ENCODE assay signal across 9 mouse cellular contexts in genomic region chr12:77009202-77010030, GRCm38 (mm10). TPM values are rescaled to one million over a fixed set of nuclear protein-coding genes. Genes with fewer than 3 reads are reported as not detected.
DNase-seq lines count a peak whose midpoint lies in the region; ATAC-seq and TF ChIP-seq lines count a peak whose summit lies in the region.
"Had no signal": no experiment of that assay in that cellular context is flagged by ENCODE, and none has a peak within 500 bp of the region (broad histone marks: within the 10 kb centered on the region; RNA-seq: fewer than 3 reads in every experiment).

No protein-coding gene starts in this region.

- no peak overlapping the region for H3K4me3 ChIP-seq in kidney, embryonic 14.5 days (ENCODE audit: low read length)
- no peak overlapping the region for H3K4me3 ChIP-seq in heart, postnatal 0 days (ENCODE audit: low read depth, low read length)
- H3K4me3 ChIP-seq in embryonic facial prominence, embryonic 10.5 days, result no peak overlapping the region
- H3K4me3 ChIP-seq: neural tube, embryonic 12.5 days had no signal

- WGBS in kidney, embryonic 14.5 days, result 64% methylated on average over 20 of the region's 20 CpGs
- 36% methylated on average over 20 of the region's 20 CpGs for WGBS in heart, postnatal 0 days
- 69% methylated on average over 20 of the region's 20 CpGs for WGBS in embryonic facial prominence, embryonic 10.5 days

- H3K36me3 ChIP-seq in kidney, embryonic 14.5 days (ENCODE audit: control insufficient read depth, insufficient read depth, low read length), result no peaks in the 10 kb centered on the region
- no peaks in the 10 kb centered on the region for H3K36me3 ChIP-seq in heart, postnatal 0 days (replicated peaks; ENCODE audit: control insufficient read depth, insufficient read depth, low read length)
- H3K36me3 ChIP-seq in embryonic facial prominence, embryonic 10.5 days (replicated peaks), result no peaks in the 10 kb centered on the region
- H3K36me3 ChIP-seq: neural tube, embryonic 12.5 days had no signal

- H3K27ac ChIP-seq in kidney, embryonic 14.5 days (ENCODE audit: low read depth, low read length), result no peak overlapping the region
- no peak overlapping the region for H3K27ac ChIP-seq in heart, postnatal 0 days (ENCODE audit: low read depth)
- H3K27ac ChIP-seq in embryonic facial prominence, embryonic 10.5 days (replicated peaks), result no peak overlapping the region
- H3K27ac ChIP-seq: neural tube, embryonic 12.5 days had no signal

- no peak overlapping the region for H3K4me2 ChIP-seq in kidney, embryonic 14.5 days (replicated peaks; ENCODE audit: low read depth, low read length)
- H3K4me2 ChIP-seq in heart, postnatal 0 days (ENCODE audit: low read depth, low read length), result 0 out of 2 replicates have a peak overlapping the region, but pooled peaks have one; percentile 9
- H3K4me2 ChIP-seq: neural tube, embryonic 12.5 days had no signal

- peak; percentile 31; the same call in 1 of the 2 replicates for TF ChIP-seq CTCF in heart, postnatal 0 days (IDR thresholded peaks at IDR 0.05; ENCODE audit: low read depth)

- no peaks in the 10 kb centered on the region for H3K4me1 ChIP-seq in kidney, embryonic 14.5 days (ENCODE audit: control insufficient read depth, insufficient read depth, low read length)
- no peaks in the 10 kb centered on the region for H3K4me1 ChIP-seq in heart, postnatal 0 days (ENCODE audit: control insufficient read depth, insufficient read depth)
- H3K4me1 ChIP-seq in embryonic facial prominence, embryonic 10.5 days, result peaks cover 13% of the 10 kb centered on the region; the same call in 1 of the 2 replicates
- H3K4me1 ChIP-seq: neural tube, embryonic 12.5 days had no signal

- no peak for TF ChIP-seq EP300 in heart, postnatal 0 days (IDR thresholded peaks at IDR 0.05; ENCODE audit: low read depth)

- ATAC-seq in kidney, embryonic 14.5 days (ENCODE audit: low FRiP score, low TSS enrichment), result no peak
- 0 out of 2 replicates have a peak, but pooled peaks have one; percentile 14 for ATAC-seq in heart, postnatal 0 days (ENCODE audit: insufficient read depth, low read depth)
- ATAC-seq in neutrophil, adult 5-6 weeks (ENCODE audit: extremely low read depth, insufficient number of reproducible peaks, low FRiP score, poor library complexity, severe bottlenecking), result peak; percentile 23; the same call in 1 of the 2 replicates

- peak; percentile 10 for DNase-seq in kidney, adult 18-20 months
- peak; percentile 38 for DNase-seq in CD4-positive helper T cell, adult 2 months (ENCODE audit: low read depth, low spot score)
- DNase-seq in adipocyte (ENCODE audit: low spot score), result peak; percentile 20
- DNase-seq in heart, postnatal 0 days (ENCODE audit: low spot score), result peak; percentile 23
- no peak for DNase-seq in embryonic facial prominence, embryonic 10.5 days (ENCODE audit: low spot score)
- no peak for DNase-seq in urinary bladder, adult 2 months (ENCODE audit: low spot score)

- no peak overlapping the region for H3K9ac ChIP-seq in kidney, embryonic 14.5 days (ENCODE audit: low read depth, low read length)
- H3K9ac ChIP-seq in heart, postnatal 0 days (replicated peaks; ENCODE audit: low read depth, low read length), result no peak overlapping the region
- H3K9ac ChIP-seq: neural tube, embryonic 12.5 days had no signal

- no peaks in the 10 kb centered on the region for H3K27me3 ChIP-seq in kidney, embryonic 14.5 days (ENCODE audit: control insufficient read depth, insufficient read depth, low read length)
- no peaks in the 10 kb centered on the region for H3K27me3 ChIP-seq in heart, postnatal 0 days (ENCODE audit: control insufficient read depth, insufficient read depth, low read length)
- H3K27me3 ChIP-seq in embryonic facial prominence, embryonic 10.5 days (replicated peaks; ENCODE audit: low read depth, poor library complexity, severe bottlenecking), result peaks cover 20% of the 10 kb centered on the region
- H3K27me3 ChIP-seq: neural tube, embryonic 12.5 days had no signal

- H3K9me3 ChIP-seq in kidney, embryonic 14.5 days (ENCODE audit: control insufficient read depth, low read length), result no peaks in the 10 kb centered on the region
- H3K9me3 ChIP-seq in heart, postnatal 0 days (replicated peaks; ENCODE audit: control insufficient read depth, low read length), result no peaks in the 10 kb centered on the region
- no peaks in the 10 kb centered on the region for H3K9me3 ChIP-seq in embryonic facial prominence, embryonic 10.5 days
- H3K9me3 ChIP-seq: neural tube, embryonic 12.5 days had no signal

RNA-seq across cellular contexts. Expression of gene Max, which starts 47.4 kb away (rescaled TPM):
- 36.1 and 67.9 TPM in 2 replicates for polyA plus RNA-seq in kidney, embryonic 14.5 days (2014; fragmentation: Nextera tagmentation; extraction: Ambion mirVana)
- total RNA-seq in heart, postnatal 0 days (2014; rRNA removed; ENCODE audit: low replicate concordance), result 26.8 and 37.8 TPM in 2 replicates
- 5.9 and 8.4 TPM in 2 replicates for polyA plus RNA-seq in heart, postnatal 0 days (2015; fragmentation: Nextera tagmentation; extraction: Ambion mirVana)
- total RNA-seq in neutrophil, adult 5-6 weeks (2017), result 238 and 243 TPM in 2 replicates
- 9.8 and 13.1 TPM in 2 replicates for polyA plus RNA-seq in embryonic facial prominence, embryonic 10.5 days (2016; fragmentation: Nextera tagmentation; extraction: Ambion mirVana)
- 42.5 and 57.7 TPM in 2 replicates for polyA plus RNA-seq in urinary bladder, adult 2 months (2012; rRNA removed)

Comparison
In these comparisons a context has a peak if more than half of its experiments do, and no peak if none do; other contexts are left out.
1. DNase-seq: peak in kidney, adult 18-20 months (single experiment), CD4-positive helper T cell, adult 2 months (single experiment), adipocyte (single experiment) and heart, postnatal 0 days (single experiment); none in embryonic facial prominence, embryonic 10.5 days (single experiment) and urinary bladder, adult 2 months (single experiment).